Mouse (Mus musculus) stomach, postnatal 0 days (tissue): ENCODE results near the gene Myo5a. TPM values are rescaled to one million over a fixed set of nuclear protein-coding genes. Genes with fewer than 3 reads are reported as not detected.

Experiments
- ATAC-seq: fragments of 200-750 bp; cut with Nextera tagmentation; 2 replicates; pipeline ENCODE4 v1.8.0; 2017; ENCODE audit not compliant: low FRiP score, low TSS enrichment
- DNase-seq: peaks from one replicate; pipeline ENCODE4 v3.0.0-alpha.2; 2016; ENCODE audit warnings: low spot score
- H3K27ac ChIP-seq: fragments of 300-500 bp; sonication (generic); replicated peaks from 2 replicates; pipeline ENCODE4 v1.5.1; 2014; ENCODE audit warnings: mild to moderate bottlenecking, control low read depth
- H3K27me3 ChIP-seq: fragments of 300-500 bp; sonication (generic); 2 replicates; pipeline ENCODE4 v1.6.1; 2014; ENCODE audit warnings: low read length; ENCODE audit not compliant: control insufficient read depth, insufficient read depth
- H3K36me3 ChIP-seq: fragments of 300-500 bp; sonication (generic); 2 replicates; pipeline ENCODE4 v1.6.1; 2014; ENCODE audit warnings: low read length, mixed read lengths; ENCODE audit not compliant: control insufficient read depth, insufficient read depth
- H3K4me1 ChIP-seq: fragments of 300-500 bp; sonication (generic); replicated peaks from 2 replicates; pipeline ENCODE4 v1.6.1; 2014; ENCODE audit warnings: antibody characterized with exemption; ENCODE audit not compliant: control insufficient read depth, insufficient read depth
- H3K4me2 ChIP-seq: fragments of 300-500 bp; sonication (generic); replicated peaks from 2 replicates; pipeline ENCODE4 v1.6.1; 2014; ENCODE audit warnings: low read depth, mild to moderate bottlenecking, control low read depth, moderate library complexity
- H3K4me3 ChIP-seq: fragments of 300-500 bp; sonication (generic); 2 replicates; pipeline ENCODE4 v1.5.1; 2014; ENCODE audit warnings: low read depth, low read length, control low read depth
- H3K9ac ChIP-seq: fragments of 300-500 bp; sonication (generic); 2 replicates; pipeline ENCODE4 v1.6.1; 2014; ENCODE audit warnings: mild to moderate bottlenecking, low read length, control low read depth, mixed read lengths
- H3K9me3 ChIP-seq: fragments of 300-500 bp; sonication (generic); 2 replicates; pipeline ENCODE4 v1.6.1; 2016; ENCODE audit warnings: low read length; ENCODE audit not compliant: control insufficient read depth
- CTCF ChIP-seq: IDR thresholded peaks from 2 replicates; pipeline ENCODE4 v1.5.1; 2016; ENCODE audit warnings: antibody characterized with exemption, low read depth, mild to moderate bottlenecking, moderate library complexity
- EP300 ChIP-seq: optimal IDR thresholded peaks from 2 replicates; pipeline ENCODE3; 2016; ENCODE audit warnings: antibody characterized with exemption
- WGBS: fragments of 180-500 bp; shearing (Covaris S2); extraction: QIAGEN DNeasy Blood & Tissue Kit; methylation state at CpG from one replicate; pipeline ENCODE4 v1.1.7; 2014; 5-methylcytosine and 5-hydroxymethylcytosine counted together
- polyA plus RNA-seq: library from polyadenylated mRNA; unstranded; fragments of >200 nt; fragmentation: Nextera tagmentation; extraction: Ambion mirVana; gene quantifications from 2 replicates; pipeline ENCODE4 v1.2.1, GENCODE M21; 2015

Myo5a gene
- polyA plus RNA-seq, 1 experiment from 2014 or later: 4.9 TPM

DNA sequence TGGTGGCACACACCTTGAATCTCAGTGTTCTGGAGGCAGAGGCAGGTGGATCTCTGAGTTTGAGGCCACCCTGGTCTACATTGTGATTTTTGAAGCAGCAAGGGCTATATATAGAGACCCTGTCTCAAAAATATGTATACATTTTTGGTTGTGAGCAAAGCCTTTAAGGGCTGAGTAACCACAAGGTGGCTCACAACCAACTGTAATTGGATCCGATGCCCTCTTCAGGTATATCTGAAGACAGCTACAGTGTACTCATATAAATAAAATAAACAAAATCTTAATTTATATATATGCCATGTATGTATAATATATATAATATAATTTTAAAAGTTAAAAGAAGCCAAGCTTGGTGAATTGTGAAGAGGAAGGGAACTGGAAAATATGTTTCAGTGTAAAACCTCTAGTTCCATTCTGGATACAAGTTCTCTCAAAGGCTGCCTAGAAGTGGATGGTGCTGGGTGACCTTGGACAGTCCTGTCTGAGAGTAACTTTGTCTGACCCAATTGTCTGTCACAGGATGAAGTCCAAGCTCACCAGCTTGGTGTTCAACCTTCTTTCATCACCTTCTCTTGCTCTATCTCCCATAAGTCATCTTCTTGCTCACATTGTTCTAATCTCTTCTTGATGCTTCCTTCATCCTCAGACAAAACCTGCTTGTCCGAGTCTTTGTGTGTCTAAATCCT is 28.8 kb upstream of the Myo5a start:
- DNase-seq (no peak), ATAC-seq (no peak)
- no peak overlapping the region for H3K4me3 ChIP-seq
- TF ChIP-seq EP300 (no peak), CTCF (peak; percentile 27)
- H3K36me3 ChIP-seq: no peaks in the 10 kb centered on the region
- 59% methylated on average over 2 of the region's 2 CpGs for WGBS
- no peak overlapping the region for H3K4me2 ChIP-seq
- no peaks in the 10 kb centered on the region for H3K27me3 ChIP-seq
- H3K4me1 ChIP-seq: no peaks in the 10 kb centered on the region
- no peak overlapping the region for H3K27ac ChIP-seq
- H3K9me3 ChIP-seq: no peaks in the 10 kb centered on the region
- no peak overlapping the region for H3K9ac ChIP-seq

DNA sequence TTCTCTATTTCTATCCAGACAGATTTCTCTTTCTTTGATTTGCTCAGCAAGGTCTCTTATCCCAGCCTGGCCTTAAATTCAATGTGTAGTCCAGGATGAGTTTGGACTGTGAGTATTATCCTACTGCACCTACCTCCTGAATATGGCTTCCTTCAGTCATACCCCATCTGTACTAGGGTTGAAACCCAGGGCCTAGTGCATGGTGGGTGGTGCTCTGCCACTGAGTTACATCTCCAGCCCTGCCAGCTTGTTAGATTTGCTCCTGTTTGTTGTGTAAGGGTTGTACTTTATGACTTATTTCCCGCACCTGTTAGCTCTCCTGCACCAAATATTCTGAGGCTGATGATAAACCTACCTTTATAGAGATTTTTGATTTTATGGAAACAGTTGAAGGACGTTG is 27.6 kb upstream of the Myo5a start:
- H3K4me3 ChIP-seq: no peak overlapping the region

DNA sequence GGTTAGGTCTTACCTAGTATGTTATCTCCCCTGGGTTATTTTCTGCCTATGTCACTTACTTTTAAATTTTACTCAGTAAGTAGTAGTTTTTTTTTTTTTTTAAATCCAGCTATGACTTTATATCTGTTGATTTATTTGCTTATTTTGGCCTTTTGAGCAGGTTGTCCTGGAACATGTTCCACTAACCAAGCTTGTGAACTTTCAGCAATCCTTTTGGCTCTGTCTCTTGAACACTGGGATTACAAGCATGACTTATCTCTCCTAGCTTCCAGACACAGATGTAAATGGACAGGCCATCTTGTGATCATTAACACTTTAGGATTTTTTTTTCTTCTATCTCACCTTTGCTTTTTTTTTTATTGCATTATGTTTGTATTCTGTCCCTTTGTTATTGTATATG is 23.7 kb upstream of the Myo5a start:
- no peaks in the 10 kb centered on the region for H3K27me3 ChIP-seq
- DNase-seq (no peak), ATAC-seq (no peak)
- H3K4me3 ChIP-seq: no peak overlapping the region
- TF ChIP-seq CTCF: no peak
- no peaks in the 10 kb centered on the region for H3K4me1 ChIP-seq
- H3K36me3 ChIP-seq: no peaks in the 10 kb centered on the region
- H3K9ac ChIP-seq: no peak overlapping the region
- no peaks in the 10 kb centered on the region for H3K9me3 ChIP-seq
- no peak overlapping the region for H3K4me2 ChIP-seq
- no peak overlapping the region for H3K27ac ChIP-seq

More for the DNA sequence above, 27.6 kb upstream of the Myo5a start:
- Histone ChIP-seq H3K36me3 (no peaks in the 10 kb centered on the region), H3K27ac (no peak overlapping the region), H3K9ac (no peak overlapping the region), H3K4me1 (no peaks in the 10 kb centered on the region), H3K4me2 (no peak overlapping the region), H3K9me3 (no peaks in the 10 kb centered on the region), H3K27me3 (no peaks in the 10 kb centered on the region)
- no peak for DNase-seq
- TF ChIP-seq EP300: no peak
- no peak for TF ChIP-seq CTCF
- 79% methylated on average over 2 of the region's 2 CpGs for WGBS
- ATAC-seq: no peak

GRCm38 (mm10) chr9:75049100-75049499 is 21.7 kb upstream of the Myo5a start:
- no peaks in the 10 kb centered on the region for H3K27me3 ChIP-seq
- no peak overlapping the region for H3K4me3 ChIP-seq
- TF ChIP-seq EP300 (no peak), CTCF (no peak)
- H3K4me2 ChIP-seq: no peak overlapping the region
- no peaks in the 10 kb centered on the region for H3K4me1 ChIP-seq
- no peaks in the 10 kb centered on the region for H3K9me3 ChIP-seq
- WGBS: 35% methylated on average over 3 of the region's 3 CpGs
- H3K9ac ChIP-seq: no peak overlapping the region
- no peak for ATAC-seq
- no peak overlapping the region for H3K27ac ChIP-seq
- DNase-seq: no peak
- H3K36me3 ChIP-seq: no peaks in the 10 kb centered on the region

DNA sequence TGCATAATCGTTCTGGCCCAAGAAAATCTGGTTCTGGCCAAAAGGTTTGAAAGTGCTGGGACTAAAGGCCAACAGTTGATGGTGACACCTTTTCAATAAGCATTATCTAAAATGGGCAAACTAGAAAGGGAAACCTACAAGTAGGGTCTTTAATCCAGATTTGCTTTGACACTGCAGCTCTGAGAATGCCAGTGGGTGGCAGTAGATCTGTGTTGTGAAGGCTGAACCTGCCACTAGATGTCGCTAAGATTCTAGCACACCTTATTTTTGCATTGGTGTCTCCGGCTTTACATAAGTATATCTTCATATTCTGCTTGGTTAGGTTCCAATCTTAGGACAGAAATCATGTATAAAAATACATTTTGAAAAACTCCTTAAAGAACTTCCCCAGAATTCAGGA is 20.8 kb upstream of the Myo5a start:
- 24% methylated on average over 3 of the region's 3 CpGs for WGBS
- DNase-seq (peak; percentile 64), ATAC-seq (no peak)
- no peaks in the 10 kb centered on the region for H3K36me3 ChIP-seq
- H3K4me2 ChIP-seq: no peak overlapping the region
- TF ChIP-seq CTCF (peak; percentile 97), EP300 (no peak)
- no peak overlapping the region for H3K27ac ChIP-seq
- no peaks in the 10 kb centered on the region for H3K27me3 ChIP-seq
- no peaks in the 10 kb centered on the region for H3K9me3 ChIP-seq
- H3K4me1 ChIP-seq: no peaks in the 10 kb centered on the region
- H3K4me3 ChIP-seq: no peak overlapping the region
- H3K9ac ChIP-seq: no peak overlapping the region

DNA sequence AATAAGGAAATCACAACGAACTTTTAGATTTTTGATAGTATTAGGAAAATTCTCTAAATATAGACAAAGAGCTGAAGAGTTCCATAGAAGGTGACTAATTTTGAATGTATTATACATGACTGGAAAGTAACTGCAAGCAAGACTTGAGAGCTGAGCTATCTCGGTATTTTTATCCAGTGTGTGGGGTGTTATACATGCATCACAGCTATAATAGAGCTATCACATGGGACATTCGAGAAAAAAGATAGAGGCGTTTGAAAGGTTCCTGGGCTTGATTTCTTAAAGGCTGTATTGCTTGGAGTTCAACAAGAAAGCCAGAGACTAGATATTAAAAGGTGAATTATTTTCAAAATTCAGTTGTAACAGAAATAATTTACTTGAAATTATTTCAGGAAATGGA is 19.0 kb upstream of the Myo5a start:
- Histone ChIP-seq H3K4me2 (no peak overlapping the region), H3K9ac (no peak overlapping the region), H3K36me3 (peaks cover 3% of the 10 kb centered on the region; the same call in 1 of the 2 replicates), H3K27ac (no peak overlapping the region), H3K4me3 (no peak overlapping the region), H3K9me3 (no peaks in the 10 kb centered on the region), H3K4me1 (no peaks in the 10 kb centered on the region), H3K27me3 (no peaks in the 10 kb centered on the region)
- 83% methylated on average over 4 of the region's 4 CpGs for WGBS
- DNase-seq (no peak), ATAC-seq (no peak)
- TF ChIP-seq CTCF: no peak
- no peak for TF ChIP-seq EP300
